Mouse (Mus musculus): ENCODE results near the gene Rpl11.
"Not testable (repeated sequence)": the region's sequence is repeated elsewhere in the genome, so short reads cannot be mapped to it uniquely, and the experiment has no call there.

Gene Rpl11

DNA sequence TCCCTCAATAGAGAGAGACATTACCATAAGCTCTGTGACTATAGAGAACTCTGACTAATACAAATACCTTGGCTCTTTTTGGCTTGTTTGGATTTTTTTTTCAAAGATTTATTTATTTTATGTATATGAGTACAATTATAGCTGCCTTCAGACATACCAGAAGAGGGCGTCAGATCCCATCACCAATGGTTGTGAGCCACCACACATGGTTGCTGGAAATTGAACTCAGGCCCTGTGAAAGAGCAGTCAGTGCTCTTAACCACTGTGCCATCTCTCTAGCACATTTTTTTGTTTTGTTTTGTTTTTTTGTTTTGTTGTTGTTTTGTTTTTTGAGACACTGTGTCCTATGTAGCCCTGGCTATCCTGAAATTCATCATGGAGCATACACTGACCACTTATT lies 27.9 kb downstream of the Rpl11 start:
- no peak for DNase-seq

GRCm38 (mm10) chr4:136022924-136023323 lies 30.3 kb downstream of the Rpl11 start:
- DNase-seq = peak; percentile 32 to 52

DNA sequence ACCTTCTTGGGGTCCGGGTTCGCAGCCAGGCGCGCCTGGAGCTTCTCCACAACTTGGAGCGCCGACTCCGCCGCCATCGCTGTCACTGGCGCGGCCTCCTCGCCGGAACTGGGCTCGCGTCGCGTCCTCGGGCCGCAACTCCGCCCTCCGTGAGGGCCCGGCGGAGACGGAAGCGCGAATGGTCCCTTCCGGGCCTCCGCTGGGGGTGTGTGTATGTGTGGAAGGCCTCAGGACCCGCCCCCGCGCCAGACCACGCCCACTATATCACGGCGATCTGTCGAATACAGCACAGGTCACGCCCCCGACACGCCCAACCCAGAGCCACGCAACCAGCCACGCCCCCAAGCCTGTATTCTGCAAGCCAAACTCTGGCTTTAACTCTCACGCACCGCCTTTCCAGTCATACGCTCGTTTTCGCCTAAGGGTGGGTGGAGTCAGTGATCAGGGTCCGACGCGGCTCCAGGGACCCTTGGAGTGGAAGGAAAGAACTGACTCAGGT lies 31.6 kb downstream of the Rpl11 start, which contains the start of gene Eloa:
TSS of gene Eloa (minus strand) at position 215 of the 499 bp plus-strand sequence.
- peak; percentile 100 for DNase-seq

DNA sequence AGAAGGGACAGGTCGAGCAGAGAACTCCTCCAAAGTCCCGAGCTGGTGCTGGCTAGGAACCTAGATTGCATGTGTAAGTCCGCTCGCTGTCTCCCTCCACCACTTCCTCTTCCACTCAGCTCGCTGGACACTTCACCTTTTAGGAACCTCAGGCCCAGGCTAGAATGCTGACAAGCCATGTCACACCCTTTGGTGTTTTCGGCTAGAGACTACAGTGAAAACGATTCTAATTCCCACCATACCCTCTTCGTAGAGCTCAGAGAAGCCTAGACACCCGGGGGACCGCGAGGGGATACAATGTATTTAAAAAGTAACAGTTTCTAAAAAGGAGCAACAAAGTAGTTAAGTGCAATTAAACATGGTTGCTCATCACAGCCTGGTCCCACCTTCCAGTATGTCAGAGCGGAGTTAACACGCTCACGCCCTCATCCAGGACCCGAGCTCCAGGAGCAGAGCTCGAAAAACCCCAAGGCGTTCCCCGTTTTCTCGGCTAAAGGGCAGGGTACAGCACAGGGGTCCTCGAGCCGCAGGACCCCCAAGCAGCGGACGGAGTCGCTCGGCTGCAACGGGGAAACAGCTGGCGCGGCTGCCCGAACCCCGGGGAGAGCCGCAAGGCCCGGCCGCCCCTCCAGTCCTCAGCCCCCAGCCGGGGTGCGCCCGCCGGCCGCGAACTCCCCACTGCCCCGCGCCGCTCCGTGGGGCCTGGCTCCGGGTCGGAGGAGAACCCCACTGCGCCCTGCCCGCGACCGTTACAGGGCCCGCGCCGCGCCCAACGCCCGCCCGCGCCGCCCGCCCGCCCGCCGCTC lies 32.3 kb downstream of the Rpl11 start:
- DNase-seq = peak; percentile 28 to 50

- DNase-seq = no peak
These were observed 37.1 kb downstream of the Rpl11 start for GRCm38 (mm10) chr4:136016059-136016602.

DNA sequence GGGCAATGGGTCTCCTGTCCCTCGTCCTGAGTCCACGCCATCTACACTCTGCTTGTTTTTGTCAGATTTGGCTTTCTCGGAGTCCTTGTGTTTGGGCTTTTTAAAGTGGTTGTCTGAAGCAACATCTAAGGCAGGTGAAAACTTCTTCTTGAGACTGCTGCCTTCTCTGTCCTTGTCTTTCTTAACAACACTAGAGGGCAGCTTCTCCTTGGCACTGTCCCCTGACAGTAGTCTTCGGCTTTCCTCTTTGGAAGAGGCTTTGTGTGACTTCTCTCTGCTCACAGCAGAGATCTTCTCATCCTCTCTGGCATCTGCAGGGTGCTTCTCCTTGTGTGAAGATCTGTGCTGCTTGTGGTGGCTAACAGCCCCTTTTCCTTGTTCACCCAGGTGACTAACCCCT lies 42.6 kb downstream of the Rpl11 start:
- no peak for DNase-seq

DNA sequence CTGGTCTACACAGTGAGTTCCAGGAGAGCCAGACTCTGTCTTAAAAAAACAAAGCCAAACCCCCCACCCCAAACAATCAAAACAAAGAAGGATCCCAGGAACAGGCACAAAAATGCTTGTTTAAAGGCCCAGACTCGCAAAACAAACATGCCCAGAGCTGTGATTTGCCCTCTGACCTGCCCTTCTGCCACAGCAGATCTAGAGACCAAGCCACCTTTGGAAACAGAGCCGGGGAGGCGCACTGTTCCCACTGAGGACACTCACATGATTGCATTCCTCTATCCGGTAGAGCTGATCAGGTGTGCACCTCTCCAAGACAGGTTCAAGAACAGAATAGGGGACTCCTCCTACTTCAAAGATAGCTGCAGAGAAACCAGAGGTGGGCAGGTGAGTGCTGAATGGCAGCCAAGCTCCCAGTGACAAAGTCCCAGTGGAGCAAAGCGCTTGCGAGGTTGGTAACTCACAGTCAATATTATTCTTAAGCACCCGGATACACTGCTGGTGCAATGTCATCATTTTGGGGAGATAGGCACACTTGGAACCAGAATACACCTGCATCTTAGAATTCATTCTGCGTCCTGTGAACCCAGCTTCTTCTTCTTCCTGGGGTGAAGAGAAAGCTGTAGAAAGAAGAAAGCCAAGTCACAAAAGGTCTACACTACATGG lies 44.3 kb downstream of the Rpl11 start:
- DNase-seq = no peak

- no peak for DNase-seq
These were observed 46.4 kb downstream of the Rpl11 start for GRCm38 (mm10) chr4:136006821-136007220.

- no peak for DNase-seq
These were observed 48.3 kb downstream of the Rpl11 start for GRCm38 (mm10) chr4:136004921-136005320.

- no peak for DNase-seq
These were observed 49.0 kb downstream of the Rpl11 start for GRCm38 (mm10) chr4:136004107-136004675.

DNA sequence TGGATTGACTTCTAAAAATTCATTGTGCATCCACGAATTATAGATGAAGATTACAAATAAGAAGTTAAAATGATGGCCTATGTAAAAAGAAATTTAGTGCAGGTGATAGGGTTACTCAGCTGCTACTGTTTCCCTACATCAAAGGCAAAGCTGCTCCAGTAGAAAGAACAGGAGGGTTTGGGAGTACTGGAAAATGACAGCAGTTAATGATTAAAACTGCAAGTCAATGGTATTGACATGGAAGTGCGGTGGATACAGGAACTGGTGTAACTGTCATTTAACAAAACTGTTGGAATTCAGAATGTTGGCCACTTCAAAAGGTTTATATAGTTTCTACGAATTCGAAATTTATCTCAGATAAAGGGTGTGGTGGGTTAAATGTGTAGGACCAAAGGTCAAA lies 58.1 kb downstream of the Rpl11 start:
- DNase-seq = no peak

GRCm38 (mm10) chr4:135993941-135994340 lies 59.3 kb downstream of the Rpl11 start:
- DNase-seq = no peak

DNA sequence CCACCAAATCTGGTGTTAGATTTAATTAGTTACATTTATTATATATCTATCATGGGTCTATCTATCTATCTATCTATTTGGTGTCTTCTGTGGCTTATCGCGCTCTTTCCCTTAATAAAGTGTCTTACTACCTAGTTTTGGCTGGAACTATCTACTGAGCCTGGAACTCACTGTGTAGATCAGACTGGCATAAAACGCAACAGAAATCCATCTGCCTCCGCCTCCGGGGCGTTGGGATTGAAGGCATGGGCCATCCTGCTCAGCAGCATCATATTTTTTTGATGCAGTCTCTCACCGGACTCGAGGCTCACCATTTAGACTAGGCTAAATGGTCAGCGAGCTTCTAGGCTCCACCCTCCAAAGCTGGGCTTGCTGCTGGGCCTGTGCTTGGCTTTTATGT lies 65.5 kb downstream of the Rpl11 start:
- DNase-seq = peak in 1 of 2 experiments; percentile 21

- peak; percentile 93 to 96 for DNase-seq
These were observed 66.1 kb downstream of the Rpl11 start, which contains the start of gene Pithd1 for GRCm38 (mm10) chr4:135986943-135987710. Pithd1 (minus strand) TSS chr4:135987264.

- peak; percentile 22 to 37 for DNase-seq
These were observed 66.8 kb downstream of the Rpl11 start for GRCm38 (mm10) chr4:135986301-135986942.

- no peak for DNase-seq
These were observed 67.5 kb downstream of the Rpl11 start for GRCm38 (mm10) chr4:135985769-135986168.

DNA sequence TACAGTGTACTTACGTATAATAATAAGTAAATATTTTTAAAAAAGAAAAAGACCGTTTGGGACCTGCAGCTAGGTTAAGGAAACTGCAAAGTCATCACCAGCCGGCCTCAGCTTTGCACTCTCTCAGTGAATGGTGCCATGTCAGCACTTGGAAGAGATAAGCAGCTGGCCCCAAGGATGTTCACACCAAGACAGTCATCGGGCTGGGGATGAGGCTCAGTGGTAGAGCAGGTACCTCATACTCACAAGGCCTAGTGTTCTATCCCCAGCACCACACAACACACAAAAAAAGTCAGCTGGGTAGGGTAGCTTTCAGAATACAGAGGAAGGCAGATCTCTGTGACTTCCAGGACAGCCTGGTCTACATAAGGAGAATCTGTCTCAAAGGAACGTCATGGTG lies 68.0 kb downstream of the Rpl11 start:
- no peak for DNase-seq

DNA sequence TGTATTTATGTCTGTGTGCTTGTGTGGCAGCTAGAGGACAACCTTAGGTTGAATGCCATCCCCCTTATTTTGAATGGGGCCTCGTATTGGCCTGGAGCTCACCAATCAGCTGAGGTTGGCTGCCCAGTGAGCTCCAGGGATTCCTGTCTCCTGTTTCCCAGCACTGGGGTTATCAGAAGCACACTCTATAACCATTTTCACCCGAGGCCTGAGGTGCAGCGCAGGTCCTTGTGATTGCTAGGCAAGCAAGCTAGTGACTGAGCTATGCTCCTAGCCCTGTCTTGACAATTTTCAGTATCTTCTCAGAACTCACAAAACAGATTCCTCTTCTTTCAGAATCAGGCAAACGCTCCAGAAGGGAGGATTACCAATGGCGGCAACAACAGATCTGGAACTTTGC lies 68.7 kb downstream of the Rpl11 start:
- no peak for DNase-seq

DNA sequence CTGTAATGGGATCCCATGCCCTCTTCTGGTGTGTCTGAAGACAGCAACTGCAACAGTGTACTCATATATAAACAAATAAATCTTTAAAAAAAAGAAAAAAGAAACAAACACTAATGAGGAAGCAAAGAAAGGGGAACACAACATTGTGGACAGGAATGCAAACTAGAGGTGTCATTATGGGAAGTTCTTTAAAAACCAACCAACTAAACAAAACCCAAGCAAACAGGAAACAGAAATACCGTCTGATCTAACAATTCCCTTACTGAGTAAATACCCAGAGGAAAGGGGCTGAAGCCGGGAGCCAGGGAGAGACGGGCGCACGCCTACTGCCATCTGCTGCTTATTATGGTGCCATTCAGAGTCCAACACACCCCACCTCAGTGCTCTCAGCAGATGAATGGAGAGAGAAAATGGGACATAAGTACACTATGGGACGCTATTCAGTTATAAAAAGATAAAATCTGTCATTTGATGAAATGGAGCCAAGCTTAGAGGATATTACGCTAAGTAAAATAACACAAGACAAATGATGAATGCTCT lies 71.6 kb downstream of the Rpl11 start:
- no peak for DNase-seq

DNA sequence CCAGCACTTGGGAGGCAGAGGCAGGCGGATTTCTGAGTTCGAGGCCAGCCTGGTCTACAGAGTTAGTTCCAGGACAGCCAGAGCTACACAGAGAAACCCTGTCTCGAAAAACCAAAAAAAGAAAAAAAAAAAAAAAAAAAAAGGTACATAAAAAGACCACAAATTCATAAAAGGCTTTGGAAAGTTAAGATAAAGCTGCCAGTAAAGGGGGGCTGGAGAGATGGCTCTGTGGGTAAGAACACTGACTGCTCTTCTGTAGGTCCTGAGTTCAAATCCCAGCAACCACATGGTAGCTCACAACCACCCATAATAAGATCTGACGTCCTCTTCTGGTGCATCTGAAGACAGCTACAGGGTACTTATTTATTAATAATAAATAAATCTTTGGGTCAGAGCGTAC lies 73.0 kb downstream of the Rpl11 start:
- DNase-seq = not testable (repeated sequence)

Measured in kidney, postnatal 4 days (tissue).